Mouse (Mus musculus) hindlimb bud, embryonic 11.5 days (tissue): ENCODE measurements around the gene Chchd1.

Source experiments
- DNase-seq: peaks from one replicate; pipeline ENCODE4 v3.0.0-alpha.2; 2012; ENCODE audit warnings: low read depth, low spot score; ENCODE audit errors: extremely low spot score

Gene Chchd1

GRCm38 (mm10) chr14:20702741-20703381, at the start of gene Chchd1:
TSS of gene Chchd1 (plus strand) at chr14:20703006.
- no peak for DNase-seq

DNA sequence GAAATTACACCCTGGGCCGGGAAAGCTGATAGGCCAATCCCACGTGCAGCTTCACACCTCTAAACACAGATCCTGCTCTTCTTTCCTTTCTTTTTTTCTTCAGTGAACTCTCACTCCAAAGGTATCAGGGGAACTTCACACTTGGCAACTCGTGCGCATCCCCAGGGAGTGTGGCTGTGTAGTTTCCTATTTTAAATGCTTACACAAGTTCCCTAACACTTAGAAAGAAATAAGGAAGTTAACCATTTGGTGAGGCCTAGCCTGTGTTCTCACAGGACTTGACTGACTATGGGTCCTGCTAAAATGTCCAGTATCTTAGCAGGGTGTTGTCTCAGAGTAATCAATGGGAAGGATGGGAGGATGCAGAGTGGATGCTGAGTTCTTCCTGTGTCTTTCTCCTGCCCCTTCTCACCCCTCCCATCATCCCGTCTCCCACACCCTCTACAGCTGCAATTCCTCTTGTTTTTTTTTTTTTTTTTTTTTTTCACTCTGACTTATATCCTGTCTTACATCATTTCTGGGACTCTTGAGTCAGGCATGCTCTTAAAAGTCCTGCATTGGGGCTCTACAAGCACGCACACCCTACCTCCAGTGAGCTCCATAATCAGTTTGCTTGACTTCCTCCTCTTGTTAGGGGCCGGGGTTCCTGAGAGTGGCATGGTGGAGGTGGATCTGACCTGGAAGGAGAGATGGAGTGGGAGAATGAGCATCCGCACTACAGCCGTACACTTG, 48.0 kb upstream of the Chchd1 start:
- no peak for DNase-seq

DNA sequence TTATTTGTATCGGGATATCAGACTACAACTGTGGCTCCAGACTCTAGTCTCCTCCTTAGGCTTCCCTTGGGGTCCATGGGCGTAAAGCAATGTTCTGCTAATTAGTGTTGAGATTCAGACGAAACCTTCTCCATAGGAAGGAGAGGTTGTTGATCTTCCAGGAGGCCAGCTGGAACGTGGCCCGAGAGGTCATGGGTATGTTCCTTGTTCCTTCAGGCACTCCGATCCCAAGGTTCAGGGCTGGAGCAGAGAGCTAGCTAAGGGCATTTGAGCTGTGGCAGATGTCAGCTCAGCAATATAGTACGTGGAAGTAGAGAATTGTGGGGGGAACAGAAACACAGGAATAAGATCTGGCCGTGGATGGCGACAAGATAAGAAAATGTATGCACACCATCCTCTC, 47.1 kb upstream of the Chchd1 start:
- DNase-seq, result no peak

DNA sequence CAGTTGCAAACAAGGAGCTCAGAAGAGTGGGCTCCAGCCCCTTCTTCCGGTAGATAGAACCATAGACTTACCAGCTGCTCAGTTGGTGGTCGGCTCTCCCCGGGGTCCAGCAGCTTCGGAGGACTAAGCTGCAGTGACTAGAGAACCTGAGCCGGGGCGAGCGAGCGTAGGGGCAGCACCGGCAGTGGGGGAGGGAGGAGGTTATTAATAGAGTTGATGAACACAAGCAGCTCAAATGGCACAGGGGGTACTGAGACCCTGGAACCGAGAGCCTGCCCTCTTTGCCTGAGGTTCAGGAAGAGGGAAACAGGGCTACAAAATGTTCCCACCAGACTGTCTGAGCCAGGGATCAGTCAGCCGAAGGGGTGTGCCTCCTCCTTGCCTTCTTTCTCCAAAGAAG, 46.4 kb upstream of the Chchd1 start, which contains the start of gene Myoz1:
Gene Myoz1, minus strand, starts transcription at position 180 of the 400 bp plus-strand sequence.
- no peak for DNase-seq

GRCm38 (mm10) chr14:20658326-20658725, 44.5 kb upstream of the Chchd1 start:
- no peak for DNase-seq

GRCm38 (mm10) chr14:20658902-20659301, 43.9 kb upstream of the Chchd1 start:
- DNase-seq, result no peak

DNA sequence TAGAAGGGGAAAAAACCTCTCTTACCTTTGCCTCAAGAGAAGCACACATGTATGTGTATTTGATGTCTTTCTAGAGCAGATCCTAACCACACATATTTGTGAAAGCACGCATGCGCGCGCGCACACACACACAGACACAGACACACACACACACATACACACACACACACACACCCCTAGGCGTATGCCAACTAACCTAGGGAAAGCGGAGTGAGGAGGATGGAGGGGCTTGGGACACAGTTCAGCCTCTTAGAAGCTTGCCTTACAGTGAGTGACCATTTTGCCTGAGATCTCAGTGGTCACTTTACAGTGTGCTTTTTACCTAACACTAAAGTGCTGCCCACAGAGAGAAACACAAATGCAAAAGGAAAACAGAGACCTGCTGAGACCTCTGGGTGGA, 43.1 kb upstream of the Chchd1 start:
- DNase-seq, result no peak

DNA sequence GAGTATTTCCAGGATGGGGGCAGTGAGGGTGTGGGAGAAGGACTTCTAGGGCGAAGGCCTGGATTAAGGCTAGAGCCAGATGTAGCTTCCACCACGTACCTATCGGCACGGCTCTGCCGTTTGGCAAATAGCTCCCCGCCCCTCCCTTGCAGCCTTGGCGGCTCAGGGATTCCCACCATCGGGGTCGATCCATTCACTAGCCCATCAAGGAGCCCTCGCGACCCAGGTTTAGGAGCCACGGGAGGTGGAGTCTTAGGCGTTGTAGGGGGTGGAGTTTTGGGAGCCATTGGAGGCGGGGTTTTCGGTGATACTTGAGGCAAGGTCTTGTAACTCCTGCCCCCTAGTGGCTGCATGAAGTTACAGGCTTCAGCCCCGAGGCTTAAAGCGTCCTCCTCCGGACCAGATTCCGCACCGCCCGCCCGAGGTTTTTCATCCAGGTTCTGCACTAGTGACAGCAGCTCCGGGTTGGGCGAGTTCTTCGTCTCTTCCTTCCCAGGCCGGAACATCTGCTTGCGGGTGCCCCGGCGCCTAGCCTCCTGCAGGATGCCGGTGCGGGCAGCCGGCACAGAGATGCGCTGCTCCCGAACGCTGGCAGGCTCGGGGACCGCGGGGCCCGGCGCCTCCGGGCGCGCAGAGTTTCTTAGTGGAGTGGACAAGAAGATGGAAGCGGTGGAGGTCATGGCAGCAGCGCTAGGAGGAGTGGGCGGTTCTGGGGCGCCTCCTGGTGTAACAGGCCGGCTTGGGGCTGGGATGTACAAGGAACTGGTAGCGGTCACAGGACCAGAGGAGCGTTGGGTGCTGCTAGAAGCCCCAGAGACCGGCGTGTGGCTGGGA, 41.8 kb upstream of the Chchd1 start:
- peak; percentile 98 for DNase-seq

GRCm38 (mm10) chr14:20661661-20662331, 41.0 kb upstream of the Chchd1 start:
- DNase-seq, result no peak

GRCm38 (mm10) chr14:20662740-20663139, 40.1 kb upstream of the Chchd1 start:
- no peak for DNase-seq

DNA sequence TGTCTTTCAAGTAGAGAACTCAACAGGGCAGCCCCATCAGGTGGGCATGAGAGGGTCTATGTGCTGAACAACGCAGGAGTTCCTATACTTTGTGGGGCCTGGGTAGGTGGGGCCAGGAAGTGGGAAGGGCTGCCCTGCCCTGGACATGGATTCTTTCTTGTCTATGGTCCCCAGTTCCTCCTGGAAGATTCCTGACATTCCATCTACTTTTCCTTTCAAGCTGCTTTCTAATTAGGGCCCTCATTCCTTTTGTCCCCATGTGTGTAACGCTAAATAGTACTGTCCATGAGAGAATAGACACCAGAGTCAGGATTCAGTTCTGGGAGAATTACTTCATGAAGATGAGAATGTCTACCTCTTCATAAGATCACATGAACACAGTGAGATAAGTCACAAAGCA, 39.2 kb upstream of the Chchd1 start:
- no peak for DNase-seq

DNA sequence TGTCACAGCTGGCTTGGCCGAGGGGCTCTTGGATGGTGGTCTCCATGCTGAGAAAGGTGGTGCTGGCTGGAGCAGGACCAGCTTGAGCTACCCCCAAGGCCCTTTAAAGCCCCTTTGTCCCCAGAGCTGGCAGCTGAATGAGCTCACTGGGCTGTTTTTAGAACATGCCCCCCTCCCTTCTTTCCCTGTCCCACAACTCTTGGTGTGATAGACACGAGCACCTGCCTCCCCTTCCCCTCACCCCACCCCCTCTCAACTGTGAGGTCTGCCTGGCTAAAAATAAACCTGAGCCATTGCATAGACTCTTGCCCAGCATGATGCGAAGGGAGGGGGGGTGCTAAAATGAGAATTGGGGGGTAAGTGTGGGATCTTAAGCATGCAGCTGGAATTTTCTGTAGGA, 38.4 kb upstream of the Chchd1 start:
- DNase-seq, result no peak

DNA sequence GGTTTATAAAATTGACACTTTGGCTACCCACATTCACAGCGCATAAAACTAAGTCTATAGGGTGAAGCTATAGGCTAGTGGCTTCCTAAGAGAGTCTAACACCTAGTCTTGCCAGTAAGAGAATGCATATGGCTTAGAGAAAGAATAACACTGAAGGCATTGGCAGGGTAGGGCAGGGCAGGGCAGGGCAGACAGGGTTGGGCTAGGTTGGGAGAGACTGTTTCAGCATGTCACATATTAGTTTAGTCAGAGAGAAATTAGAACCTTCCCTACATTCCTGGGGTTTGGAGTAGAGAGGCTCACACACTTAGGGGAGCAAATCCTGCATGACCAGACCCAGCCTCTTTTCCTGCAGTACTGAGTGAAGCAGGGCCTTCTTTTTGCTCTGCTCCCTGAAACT, 35.3 kb upstream of the Chchd1 start:
- no peak for DNase-seq

DNA sequence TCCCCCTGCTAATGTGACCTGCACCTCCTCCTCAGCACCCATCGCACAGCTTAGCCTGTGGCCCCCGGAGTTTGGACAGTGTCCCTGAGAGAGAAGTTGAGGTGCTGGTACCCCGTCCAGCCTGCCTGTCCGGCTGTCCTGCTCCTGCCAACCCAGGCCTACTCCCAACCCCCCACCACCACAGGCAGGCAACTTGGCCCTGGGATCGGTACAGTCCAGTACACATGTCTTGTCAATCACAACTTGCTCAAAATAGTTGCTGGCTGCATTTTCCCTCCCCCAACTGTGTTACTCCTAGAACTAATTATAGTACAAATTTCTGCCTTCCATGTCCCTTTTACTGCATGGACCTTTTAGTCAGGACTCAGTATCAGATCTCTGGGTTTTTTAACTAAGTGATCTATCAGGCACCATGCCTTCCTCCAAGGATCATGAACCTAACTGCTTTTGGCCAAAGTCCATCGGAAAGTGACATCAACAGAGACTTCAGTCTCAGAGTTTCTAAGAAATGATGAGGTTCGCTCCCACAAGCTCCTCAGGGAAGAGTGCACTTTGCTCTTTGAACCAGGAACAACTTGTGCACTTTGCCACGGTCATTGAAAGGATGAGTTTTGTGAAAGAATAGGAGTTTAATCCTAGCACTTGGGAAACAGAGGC, 34.5 kb upstream of the Chchd1 start, which contains the start of gene Synpo2l:
Gene Synpo2l, minus strand, starts transcription at position 201 of the 657 bp plus-strand sequence.
- DNase-seq, result no peak

DNA sequence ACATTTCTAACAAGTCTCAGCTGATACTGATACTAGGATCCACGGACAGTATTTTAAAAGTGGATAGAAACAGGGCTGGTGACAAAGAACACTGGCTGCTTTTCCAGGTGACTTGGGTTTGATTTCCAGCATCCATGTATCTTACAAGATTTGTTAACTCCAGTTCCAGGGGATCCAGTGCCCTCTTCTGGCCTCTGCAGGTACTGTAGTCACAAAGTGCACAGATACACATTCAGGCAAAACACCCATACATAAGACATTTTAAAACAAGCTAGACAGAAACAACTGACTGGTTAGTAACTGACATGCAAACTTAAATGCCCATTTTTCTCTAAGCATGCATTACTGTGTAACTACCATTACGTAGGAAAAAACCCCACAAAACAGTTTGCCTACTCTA, 29.8 kb upstream of the Chchd1 start:
- no peak for DNase-seq

GRCm38 (mm10) chr14:20673735-20674063, 29.1 kb upstream of the Chchd1 start:
- no peak for DNase-seq

GRCm38 (mm10) chr14:20674064-20674833, 28.6 kb upstream of the Chchd1 start, which contains the start of gene Sec24c:
TSS of gene Sec24c (plus strand) at chr14:20674308.
- DNase-seq, result peak; percentile 99

DNA sequence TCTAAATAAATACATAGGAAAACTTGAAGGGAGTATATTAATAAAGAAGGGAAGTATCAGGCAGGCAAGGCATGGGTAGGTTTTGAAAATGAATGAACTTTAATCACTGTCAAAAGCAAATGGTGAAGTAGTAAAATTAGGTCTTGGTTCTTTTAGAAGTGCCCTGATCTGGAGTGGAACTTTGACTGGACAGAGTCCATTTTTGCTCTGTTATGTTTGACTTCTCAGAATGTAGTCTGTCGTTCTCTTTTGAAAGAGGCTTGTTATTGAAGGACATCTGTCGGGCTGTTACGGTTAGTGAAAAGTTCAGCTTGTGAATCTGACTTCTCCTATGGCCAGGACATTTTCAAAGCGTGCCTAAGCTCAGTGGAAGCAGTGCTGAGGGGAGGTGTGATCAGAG, 24.9 kb upstream of the Chchd1 start:
- no peak for DNase-seq

- no peak for DNase-seq
Observed at GRCm38 (mm10) chr14:20681742-20682141, 21.1 kb upstream of the Chchd1 start.

DNA sequence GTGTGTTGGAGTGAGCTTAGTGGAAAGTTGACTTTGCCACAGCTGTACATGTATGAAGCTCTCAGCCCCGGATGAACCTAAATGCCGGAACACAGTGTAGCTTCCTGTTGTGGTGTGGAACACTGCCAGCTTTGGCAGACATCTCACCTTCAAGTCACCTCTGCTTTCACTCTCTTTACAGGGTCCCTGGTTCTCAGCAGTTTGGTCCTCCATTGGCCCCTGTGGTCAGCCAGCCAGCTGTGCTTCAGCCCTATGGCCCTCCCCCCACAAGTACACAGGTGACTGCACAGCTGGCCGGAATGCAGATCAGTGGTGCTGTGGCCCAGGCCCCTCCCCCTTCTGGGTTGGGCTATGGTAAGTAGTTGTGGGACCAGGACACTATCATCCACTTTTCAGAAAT, 20.3 kb upstream of the Chchd1 start:
- no peak for DNase-seq
